Mouse (Mus musculus): Measurements from ENCODE around the gene Fam78b. TPM values are rescaled to one million over a fixed set of nuclear protein-coding genes. Genes with fewer than 3 reads are reported as not detected.

The Fam78b gene
- polyA plus RNA-seq, 1 experiment: 0.84 TPM

DNA sequence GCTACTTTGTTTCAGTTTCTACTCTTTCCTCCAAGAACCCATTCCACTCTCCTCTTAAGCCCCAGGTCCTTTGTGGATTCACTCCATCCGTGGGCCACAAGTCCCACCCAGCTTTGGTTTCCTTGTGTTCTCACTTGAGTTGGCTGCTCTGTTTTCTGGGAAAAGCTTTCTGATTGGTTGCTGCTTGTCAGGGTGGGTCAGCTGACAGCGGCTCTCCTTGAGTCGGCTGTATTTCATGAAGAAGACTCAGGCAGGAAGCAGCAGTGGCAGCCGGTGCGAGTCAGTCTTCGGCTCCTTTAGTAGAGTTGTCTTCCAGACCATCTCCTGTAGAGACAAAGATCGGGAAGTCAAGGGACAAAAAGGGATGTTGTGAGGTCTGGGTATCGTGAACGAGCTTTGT lies 101.3 kb downstream of the Fam78b start:
- no peaks in the 10 kb centered on the region for H3K36me3 ChIP-seq (ENCODE audit: control insufficient read depth, insufficient read depth, low read length, poor library complexity, severe bottlenecking)
- no peaks in the 10 kb centered on the region for H3K4me1 ChIP-seq (ENCODE audit: control insufficient read depth, insufficient read depth, low read length)
- no peaks in the 10 kb centered on the region for H3K9me3 ChIP-seq (replicated peaks; ENCODE audit: control insufficient read depth, insufficient read depth, low read length, poor library complexity, severe bottlenecking)
- H3K27me3 ChIP-seq (ENCODE audit: control insufficient read depth, insufficient read depth, low read length, poor library complexity, severe bottlenecking): no peaks in the 10 kb centered on the region
- no peak overlapping the region for H3K27ac ChIP-seq (ENCODE audit: insufficient read depth, low read length)
- TF ChIP-seq CTCF (IDR thresholded peaks at IDR 0.05; ENCODE audit: low read depth, low read length) (no peak), EP300 (IDR thresholded peaks at IDR 0.05; ENCODE audit: insufficient read depth, low read depth, low read length) (no peak), POLR2A (IDR thresholded peaks at IDR 0.05; ENCODE audit: insufficient read depth, low read length) (no peak)
- H3K4me3 ChIP-seq (ENCODE audit: low read depth, low read length): no peak overlapping the region
- H3K9ac ChIP-seq (ENCODE audit: low read depth, poor library complexity, severe bottlenecking): no peak overlapping the region

DNA sequence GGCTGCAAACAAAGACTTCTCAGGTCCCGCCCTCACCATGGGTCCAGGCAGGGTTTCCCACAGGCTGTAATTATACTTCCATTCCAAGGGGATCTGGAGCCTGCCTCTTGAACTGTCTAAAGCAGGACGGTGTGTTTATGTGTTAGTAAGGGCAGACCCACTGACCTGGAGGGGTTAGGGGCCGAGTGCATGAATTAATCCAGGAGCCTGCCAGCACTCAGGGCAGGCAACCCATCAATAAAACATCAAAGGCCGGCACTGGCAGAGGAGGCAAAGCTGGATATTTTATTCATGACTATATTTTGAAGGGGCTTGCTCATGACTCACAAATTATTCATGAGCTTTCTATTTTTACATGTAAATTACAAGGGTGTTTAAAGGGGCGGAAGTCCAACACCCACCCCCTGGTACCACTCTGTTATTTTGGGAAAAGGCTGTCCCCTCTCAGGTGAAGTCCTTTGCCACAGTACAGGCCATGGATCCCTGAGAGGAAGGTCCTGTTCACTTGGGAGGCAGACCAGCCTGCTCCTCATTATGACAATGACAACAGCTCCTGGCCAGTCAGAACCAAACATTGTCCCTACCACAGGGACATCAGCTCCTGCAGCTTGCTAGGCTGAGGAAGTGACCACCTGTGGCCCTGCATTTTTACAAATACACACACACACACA lies 103.9 kb downstream of the Fam78b start:
- no peaks in the 10 kb centered on the region for H3K27me3 ChIP-seq (ENCODE audit: control insufficient read depth, insufficient read depth, low read length, poor library complexity, severe bottlenecking)
- H3K4me1 ChIP-seq (ENCODE audit: control insufficient read depth, insufficient read depth, low read length): no peaks in the 10 kb centered on the region
- no peak overlapping the region for H3K9ac ChIP-seq (ENCODE audit: low read depth, poor library complexity, severe bottlenecking)
- H3K36me3 ChIP-seq (ENCODE audit: control insufficient read depth, insufficient read depth, low read length, poor library complexity, severe bottlenecking): no peaks in the 10 kb centered on the region
- no peak overlapping the region for H3K4me3 ChIP-seq (ENCODE audit: low read depth, low read length)
- no peaks in the 10 kb centered on the region for H3K9me3 ChIP-seq (replicated peaks; ENCODE audit: control insufficient read depth, insufficient read depth, low read length, poor library complexity, severe bottlenecking)
- no peak for TF ChIP-seq CTCF (IDR thresholded peaks at IDR 0.05; ENCODE audit: low read depth, low read length)
- TF ChIP-seq EP300 (IDR thresholded peaks at IDR 0.05; ENCODE audit: insufficient read depth, low read depth, low read length): no peak
- no peak for TF ChIP-seq POLR2A (IDR thresholded peaks at IDR 0.05; ENCODE audit: insufficient read depth, low read length)
- H3K27ac ChIP-seq (ENCODE audit: insufficient read depth, low read length): no peak overlapping the region

DNA sequence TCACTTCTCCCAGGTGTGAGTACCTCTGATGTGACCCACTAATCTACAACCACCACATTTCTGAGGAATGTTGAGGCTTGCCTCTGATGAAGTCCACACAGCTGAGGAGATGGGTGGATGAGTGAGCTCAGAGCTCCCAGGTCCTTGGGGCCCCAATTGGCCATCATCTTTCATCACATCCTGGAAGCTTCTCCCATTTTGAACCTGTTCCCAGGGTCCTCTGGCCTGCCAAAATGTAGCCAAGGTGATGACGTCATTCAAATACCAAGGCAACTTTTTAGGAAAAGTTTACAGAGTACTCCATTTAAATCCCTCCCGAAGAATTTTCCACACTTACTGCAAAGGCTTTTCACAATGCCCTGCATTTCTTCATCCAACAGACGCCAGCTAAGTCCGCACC lies 104.7 kb downstream of the Fam78b start:
- TF ChIP-seq CTCF (IDR thresholded peaks at IDR 0.05; ENCODE audit: low read depth, low read length) (no peak), POLR2A (IDR thresholded peaks at IDR 0.05; ENCODE audit: insufficient read depth, low read length) (no peak), EP300 (IDR thresholded peaks at IDR 0.05; ENCODE audit: insufficient read depth, low read depth, low read length) (no peak)
- Histone ChIP-seq H3K27ac (ENCODE audit: insufficient read depth, low read length) (no peak overlapping the region), H3K9ac (ENCODE audit: low read depth, poor library complexity, severe bottlenecking) (no peak overlapping the region), H3K27me3 (ENCODE audit: control insufficient read depth, insufficient read depth, low read length, poor library complexity, severe bottlenecking) (no peaks in the 10 kb centered on the region), H3K36me3 (ENCODE audit: control insufficient read depth, insufficient read depth, low read length, poor library complexity, severe bottlenecking) (no peaks in the 10 kb centered on the region), H3K4me3 (ENCODE audit: low read depth, low read length) (no peak overlapping the region), H3K9me3 (replicated peaks; ENCODE audit: control insufficient read depth, insufficient read depth, low read length, poor library complexity, severe bottlenecking) (no peaks in the 10 kb centered on the region), H3K4me1 (ENCODE audit: control insufficient read depth, insufficient read depth, low read length) (no peaks in the 10 kb centered on the region)

DNA sequence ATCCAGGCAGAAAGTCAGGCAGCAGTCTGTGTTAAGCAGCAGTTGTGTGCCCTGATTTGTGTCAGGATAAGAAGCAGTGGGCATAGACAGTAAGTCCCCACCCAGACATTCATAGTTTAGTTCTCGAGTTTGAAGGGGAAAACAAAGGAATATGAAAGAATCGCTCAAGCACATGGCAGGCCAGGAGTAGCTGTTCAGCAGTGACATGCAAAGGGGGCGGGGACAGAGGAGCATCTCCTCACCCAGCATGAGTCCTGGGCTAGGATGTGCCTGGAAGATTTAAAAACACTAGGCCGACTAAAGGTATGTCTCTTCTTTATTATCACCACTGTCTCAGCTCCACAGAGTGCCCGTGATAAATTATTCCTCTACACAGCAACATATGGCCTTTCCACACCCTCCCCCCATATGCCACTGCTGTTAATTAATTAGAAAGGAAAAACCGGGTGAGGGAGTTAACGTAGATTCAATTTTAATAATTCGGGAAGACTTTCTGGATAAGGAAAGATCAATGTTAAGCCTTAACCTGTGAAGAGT lies 107.8 kb downstream of the Fam78b start:
- H3K9ac ChIP-seq (ENCODE audit: low read depth, poor library complexity, severe bottlenecking): no peak overlapping the region
- no peaks in the 10 kb centered on the region for H3K36me3 ChIP-seq (ENCODE audit: control insufficient read depth, insufficient read depth, low read length, poor library complexity, severe bottlenecking)
- H3K27ac ChIP-seq (ENCODE audit: insufficient read depth, low read length): no peak overlapping the region
- TF ChIP-seq CTCF (IDR thresholded peaks at IDR 0.05; ENCODE audit: low read depth, low read length): no peak
- no peak for TF ChIP-seq POLR2A (IDR thresholded peaks at IDR 0.05; ENCODE audit: insufficient read depth, low read length)
- no peak for TF ChIP-seq EP300 (IDR thresholded peaks at IDR 0.05; ENCODE audit: insufficient read depth, low read depth, low read length)
- H3K9me3 ChIP-seq (replicated peaks; ENCODE audit: control insufficient read depth, insufficient read depth, low read length, poor library complexity, severe bottlenecking): no peaks in the 10 kb centered on the region
- no peak overlapping the region for H3K4me3 ChIP-seq (ENCODE audit: low read depth, low read length)
- H3K4me1 ChIP-seq (ENCODE audit: control insufficient read depth, insufficient read depth, low read length): no peaks in the 10 kb centered on the region
- no peaks in the 10 kb centered on the region for H3K27me3 ChIP-seq (ENCODE audit: control insufficient read depth, insufficient read depth, low read length, poor library complexity, severe bottlenecking)

DNA sequence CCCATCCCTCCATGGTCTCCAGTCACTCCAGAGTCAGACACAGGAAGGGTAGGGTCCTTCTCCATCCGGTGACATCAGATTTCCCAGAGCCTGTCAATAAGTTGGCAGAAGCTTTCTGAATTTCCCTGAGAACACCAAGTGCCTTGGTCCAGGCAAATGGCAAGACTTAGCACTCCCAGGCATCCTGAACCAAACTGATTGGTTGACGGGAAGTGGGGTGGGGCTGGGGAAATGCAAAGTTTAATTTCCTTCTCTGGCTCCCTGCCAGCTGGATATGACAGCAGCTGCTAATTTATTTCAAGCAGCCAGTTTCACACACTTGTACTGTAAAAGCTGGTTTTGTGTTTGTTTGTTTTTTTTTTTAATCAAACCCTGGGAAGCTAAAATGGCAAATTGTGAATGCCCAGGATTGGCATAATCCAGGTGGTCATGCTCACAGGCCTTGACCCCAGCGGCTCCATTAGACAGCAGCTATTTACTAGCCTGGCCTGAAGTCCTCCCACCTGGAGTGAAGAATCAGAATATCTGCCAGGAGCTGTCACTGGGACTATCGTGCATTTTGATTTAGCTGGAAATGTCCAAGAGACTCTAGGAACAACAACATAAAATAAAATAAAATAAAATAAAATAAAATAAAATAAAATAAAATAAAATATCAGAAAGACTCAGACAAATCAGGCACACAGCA lies 113.3 kb downstream of the Fam78b start:
- no peak overlapping the region for H3K27ac ChIP-seq (ENCODE audit: insufficient read depth, low read length)
- H3K4me3 ChIP-seq (ENCODE audit: low read depth, low read length): no peak overlapping the region
- no peaks in the 10 kb centered on the region for H3K36me3 ChIP-seq (ENCODE audit: control insufficient read depth, insufficient read depth, low read length, poor library complexity, severe bottlenecking)
- no peak overlapping the region for H3K9ac ChIP-seq (ENCODE audit: low read depth, poor library complexity, severe bottlenecking)
- no peaks in the 10 kb centered on the region for H3K4me1 ChIP-seq (ENCODE audit: control insufficient read depth, insufficient read depth, low read length)
- H3K27me3 ChIP-seq (ENCODE audit: control insufficient read depth, insufficient read depth, low read length, poor library complexity, severe bottlenecking): no peaks in the 10 kb centered on the region
- H3K9me3 ChIP-seq (replicated peaks; ENCODE audit: control insufficient read depth, insufficient read depth, low read length, poor library complexity, severe bottlenecking): no peaks in the 10 kb centered on the region
- TF ChIP-seq EP300 (IDR thresholded peaks at IDR 0.05; ENCODE audit: insufficient read depth, low read depth, low read length): no peak
- TF ChIP-seq CTCF (IDR thresholded peaks at IDR 0.05; ENCODE audit: low read depth, low read length): no peak

DNA sequence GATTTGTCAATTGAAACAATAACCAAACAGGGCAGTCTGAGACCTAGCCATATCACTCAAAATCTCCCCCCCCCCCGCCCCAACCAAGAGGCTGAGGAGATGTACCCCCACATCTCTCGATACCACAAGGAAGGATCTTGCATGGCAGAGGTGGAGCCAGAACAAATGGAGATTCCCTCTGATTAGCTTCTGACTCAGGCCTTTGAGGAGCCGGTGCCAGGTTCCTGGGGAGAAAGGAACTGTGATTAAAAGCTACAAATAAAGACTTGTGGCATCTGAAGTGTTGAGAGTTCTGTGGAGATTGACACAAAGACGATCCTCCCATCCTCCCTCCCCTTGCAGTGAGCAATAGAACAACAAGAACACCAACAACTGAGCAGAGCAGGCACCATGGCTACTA lies 113.9 kb downstream of the Fam78b start:
- Histone ChIP-seq H3K4me1 (ENCODE audit: control insufficient read depth, insufficient read depth, low read length) (no peaks in the 10 kb centered on the region), H3K36me3 (ENCODE audit: control insufficient read depth, insufficient read depth, low read length, poor library complexity, severe bottlenecking) (no peaks in the 10 kb centered on the region), H3K9me3 (replicated peaks; ENCODE audit: control insufficient read depth, insufficient read depth, low read length, poor library complexity, severe bottlenecking) (no peaks in the 10 kb centered on the region), H3K9ac (ENCODE audit: low read depth, poor library complexity, severe bottlenecking) (no peak overlapping the region), H3K27ac (ENCODE audit: insufficient read depth, low read length) (no peak overlapping the region), H3K27me3 (ENCODE audit: control insufficient read depth, insufficient read depth, low read length, poor library complexity, severe bottlenecking) (no peaks in the 10 kb centered on the region), H3K4me3 (ENCODE audit: low read depth, low read length) (no peak overlapping the region)
- TF ChIP-seq POLR2A (IDR thresholded peaks at IDR 0.05; ENCODE audit: insufficient read depth, low read length) (no peak), CTCF (IDR thresholded peaks at IDR 0.05; ENCODE audit: low read depth, low read length) (no peak), EP300 (IDR thresholded peaks at IDR 0.05; ENCODE audit: insufficient read depth, low read depth, low read length) (no peak)

Measured in ES-Bruce4 (cell line).